Mouse (Mus musculus) stomach, postnatal 0 days (tissue): ENCODE results near the gene Tbc1d17.

Source experiments
- CTCF ChIP-seq: IDR thresholded peaks from 2 replicates; pipeline ENCODE4 v1.5.1; 2016; ENCODE audit warnings: antibody characterized with exemption, low read depth, mild to moderate bottlenecking, moderate library complexity
- EP300 ChIP-seq: optimal IDR thresholded peaks from 2 replicates; pipeline ENCODE3; 2016; ENCODE audit warnings: antibody characterized with exemption

DNA sequence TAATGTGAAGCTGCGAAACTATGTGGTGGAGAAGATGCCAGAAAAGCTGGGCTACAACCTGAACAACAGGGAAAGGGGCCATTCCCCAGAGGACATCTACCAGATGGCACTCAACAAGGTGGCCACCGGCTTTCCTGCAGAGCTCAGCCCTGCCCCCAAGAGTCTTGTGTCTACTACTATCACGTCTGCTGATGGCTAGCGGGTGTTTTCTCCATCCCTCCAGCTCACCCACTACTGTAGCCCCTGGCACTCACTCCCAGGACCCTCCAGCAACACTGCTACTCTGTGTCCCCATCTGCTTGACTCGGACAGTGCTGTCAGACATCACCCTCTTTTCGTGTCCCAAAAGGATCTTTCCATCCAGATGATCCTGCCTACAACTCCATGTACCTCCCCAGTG, 10.8 kb downstream of the Tbc1d17 start:
- TF ChIP-seq CTCF (no peak), EP300 (no peak)
